Comparison of ENCODE assay signal across 18 mouse cellular contexts in the genomic region with DNA sequence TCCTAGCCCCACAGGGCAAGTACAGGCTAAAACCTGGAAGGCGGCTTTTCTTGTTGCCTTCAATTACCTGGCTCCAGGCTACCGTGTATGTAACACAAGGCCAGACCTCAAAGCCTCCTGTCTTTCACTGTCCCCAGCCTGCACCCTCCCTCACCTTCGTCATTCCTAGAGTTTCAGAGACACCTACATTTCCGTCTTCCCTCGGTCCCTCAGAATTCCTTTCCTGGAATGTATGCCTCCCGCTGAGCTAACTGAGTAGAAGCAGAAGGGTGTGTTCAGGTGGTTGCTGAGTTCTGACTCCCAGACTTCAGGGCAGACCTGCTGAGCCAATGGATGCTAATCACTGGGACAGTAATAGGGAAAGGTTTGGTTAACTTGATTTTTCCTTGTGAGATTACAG.
"Had no signal": no experiment of that assay in that cellular context is flagged by ENCODE, and none has a peak within 500 bp of the region (broad histone marks: within the 10 kb centered on the region; RNA-seq: fewer than 3 reads in every experiment).

No protein-coding gene starts in this region.

- DNase-seq: kidney, postnatal 10 days; layer of hippocampus, postnatal 36 days; liver, embryonic 13.5 days; lung, adult 2 months; lung, postnatal 10 days; retina, postnatal 1 day; right cerebral cortex, postnatal 25 days; spleen, adult 18-20 months; thymus, adult 18-20 months; thymus, postnatal 36 days had no signal

- H3K9me3 ChIP-seq: liver, embryonic 13.5 days; midbrain, embryonic 13.5 days; neural tube, embryonic 13.5 days; stomach, embryonic 15.5 days had no signal

- H3K27me3 ChIP-seq: liver, embryonic 13.5 days; neural tube, embryonic 13.5 days; stomach, embryonic 15.5 days had no signal

- ATAC-seq: intestine, postnatal 0 days; midbrain, embryonic 13.5 days; midbrain, embryonic 16.5 days had no signal

- H3K36me3 ChIP-seq: liver, embryonic 13.5 days; midbrain, embryonic 13.5 days; neural tube, embryonic 13.5 days; stomach, embryonic 15.5 days had no signal

- H3K4me2 ChIP-seq: liver, embryonic 13.5 days; midbrain, embryonic 13.5 days; neural tube, embryonic 13.5 days; stomach, embryonic 15.5 days had no signal

- H3K9ac ChIP-seq: liver, embryonic 13.5 days; midbrain, embryonic 13.5 days; neural tube, embryonic 13.5 days; stomach, embryonic 15.5 days had no signal

- H3K4me3 ChIP-seq: left cerebral cortex, adult 2 months; liver, embryonic 13.5 days; midbrain, embryonic 13.5 days; myocyte; neural tube, embryonic 13.5 days; stomach, embryonic 15.5 days had no signal

- H3K27ac ChIP-seq: left cerebral cortex, adult 2 months; liver, embryonic 13.5 days; macrophage; midbrain, embryonic 13.5 days; neural tube, embryonic 13.5 days; stomach, embryonic 15.5 days had no signal
